Mouse (Mus musculus): Measurements from ENCODE around the gene Scai.

- TF ChIP-seq CTCF (IDR thresholded peaks at IDR 0.05; ENCODE audit: borderline replicate concordance, insufficient read depth, low read length), result no peak
- TF ChIP-seq POLR2A (IDR thresholded peaks at IDR 0.05; ENCODE audit: low read depth, low read length), result peak; percentile 77
Observed at GRCm38 (mm10) chr2:39226019-39226640, 35.6 kb upstream of the Scai start, which contains the start of gene Ppp6c.

All from embryonic fibroblast, embryonic 13.5 days (primary cell).